Mouse (Mus musculus) midbrain, embryonic 16.5 days (tissue): ENCODE results near the gene Faap100. TPM values are rescaled to one million over a fixed set of nuclear protein-coding genes. Genes with fewer than 3 reads are reported as not detected.

Experiments used
- ATAC-seq: fragments of 200-750 bp; cut with Nextera tagmentation; 2 replicates; pipeline ENCODE4 v1.8.0; 2017; ENCODE audit warnings: moderate TSS enrichment
- H3K27ac ChIP-seq: fragments of 300-500 bp; sonication (generic); 2 replicates; pipeline ENCODE4 v1.5.1; 2014; ENCODE audit warnings: mild to moderate bottlenecking, low read length, mixed read lengths
- H3K27me3 ChIP-seq: fragments of 300-500 bp; sonication (generic); 2 replicates; pipeline ENCODE4 v1.6.1; 2014; ENCODE audit warnings: low read depth, low read length, mixed read lengths; ENCODE audit not compliant: control insufficient read depth, insufficient read depth
- H3K36me3 ChIP-seq: fragments of 300-500 bp; sonication (generic); 2 replicates; pipeline ENCODE4 v1.6.1; 2014; ENCODE audit warnings: mild to moderate bottlenecking, low read length, moderate library complexity, mixed read lengths; ENCODE audit not compliant: control insufficient read depth, insufficient read depth
- H3K4me1 ChIP-seq: fragments of 300-500 bp; sonication (generic); 2 replicates; pipeline ENCODE4 v1.6.1; 2014; ENCODE audit warnings: mild to moderate bottlenecking, low read length, mixed read lengths; ENCODE audit not compliant: control insufficient read depth, insufficient read depth
- H3K4me2 ChIP-seq: fragments of 300-500 bp; sonication (generic); 2 replicates; pipeline ENCODE4 v1.6.1; 2014; ENCODE audit warnings: mild to moderate bottlenecking, low read length, mixed read lengths
- H3K4me3 ChIP-seq: fragments of 300-500 bp; sonication (generic); 2 replicates; pipeline ENCODE4 v1.5.1; 2014; ENCODE audit warnings: low read depth, mild to moderate bottlenecking, low read length, moderate library complexity, mixed read lengths
- H3K9ac ChIP-seq: fragments of 300-500 bp; sonication (generic); 2 replicates; pipeline ENCODE4 v1.6.1; 2014; ENCODE audit warnings: low read depth, low read length, mixed read lengths
- H3K9me3 ChIP-seq: fragments of 300-500 bp; sonication (generic); replicated peaks from 2 replicates; pipeline ENCODE4 v1.6.1; 2014; ENCODE audit warnings: mild to moderate bottlenecking, low read length, mixed read lengths; ENCODE audit not compliant: control insufficient read depth, poor library complexity, severe bottlenecking
- WGBS: fragments of 180-500 bp; shearing (Covaris S2); extraction: QIAGEN DNeasy Blood & Tissue Kit; methylation state at CpG from one replicate; pipeline ENCODE4 v1.1.7; 2014; 5-methylcytosine and 5-hydroxymethylcytosine counted together
- microRNA-seq: library from miRNA; unstranded; fragments of <30 nt; microRNA quantifications from one replicate; pipeline ENCODE4, GENCODE M21; 2017
- polyA plus RNA-seq: library from polyadenylated mRNA; unstranded; fragments of >200 nt; fragmentation: Nextera tagmentation; extraction: Ambion mirVana; gene quantifications from 2 replicates; pipeline ENCODE4 v1.2.1, GENCODE M21; 2015

The Faap100 gene
- polyA plus RNA-seq, 1 experiment from 2014 or later: 126 TPM

DNA sequence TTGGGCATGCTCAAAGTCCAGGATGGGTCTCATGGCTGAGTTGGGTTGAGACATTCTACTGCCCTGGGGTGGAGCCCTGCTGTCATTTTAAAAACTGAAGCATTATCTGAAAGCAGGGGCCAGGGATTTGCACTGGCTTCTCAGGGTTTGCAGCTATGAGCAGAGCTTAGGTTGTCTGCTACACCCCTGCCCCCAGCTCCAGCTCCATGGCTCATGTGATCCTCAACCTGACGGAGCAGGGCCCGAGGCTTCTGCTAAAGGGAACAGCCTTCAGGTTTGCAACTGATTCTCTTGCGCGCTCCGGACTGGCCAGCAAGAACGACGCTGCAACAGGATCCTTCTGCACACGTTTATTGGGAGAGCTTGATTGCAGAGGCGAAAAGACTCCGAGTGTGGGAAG is 58.4 kb downstream of the Faap100 start:
- Histone ChIP-seq H3K4me2 (no peak overlapping the region), H3K4me1 (peaks cover 15% of the 10 kb centered on the region), H3K9me3 (no peaks in the 10 kb centered on the region), H3K9ac (no peak overlapping the region), H3K4me3 (no peak overlapping the region), H3K27ac (no peak overlapping the region), H3K36me3 (no peaks in the 10 kb centered on the region), H3K27me3 (no peaks in the 10 kb centered on the region)
- 97% methylated on average over 10 of the region's 10 CpGs for WGBS
- no peak for ATAC-seq

DNA sequence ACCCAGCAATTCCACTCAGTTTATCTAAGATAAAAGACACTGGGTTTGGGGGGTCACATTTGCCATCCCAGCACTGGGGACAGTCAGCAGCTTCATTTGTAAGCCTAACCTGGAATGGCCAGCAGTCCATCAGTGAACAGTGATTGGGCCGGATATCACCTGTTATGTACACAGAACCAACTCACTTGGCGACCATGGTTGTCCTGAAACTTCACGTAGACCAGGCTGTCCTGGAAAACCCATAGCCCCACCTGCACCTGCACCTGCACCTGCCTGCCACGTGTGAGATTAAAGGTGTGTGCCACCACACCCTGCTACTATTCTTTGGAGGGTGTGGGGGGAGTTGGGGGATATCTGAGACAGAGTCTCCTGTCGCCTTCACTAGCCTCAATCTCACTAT is 59.3 kb downstream of the Faap100 start:
- Histone ChIP-seq H3K27me3 (no peaks in the 10 kb centered on the region), H3K4me3 (no peak overlapping the region), H3K36me3 (no peaks in the 10 kb centered on the region), H3K9ac (no peak overlapping the region), H3K4me1 (peaks cover 23% of the 10 kb centered on the region), H3K4me2 (no peak overlapping the region), H3K9me3 (no peaks in the 10 kb centered on the region), H3K27ac (no peak overlapping the region)
- no peak for ATAC-seq
- WGBS: 92% methylated on average over 5 of the region's 5 CpGs

Small RNA genes within 50 kb of the gene (microRNA-seq; reads per million reads assigned to microRNA genes)
- not detected for gene Gm23419
- 2.2 reads per million, percentile 8 among the genes with 10 or more reads in this experiment for gene Mir6935

Other genes with a start within 250 kb of the Faap100 start
- 118 TPM in 2 replicates for gene Slc38a10, start 227.4 kb downstream of the Faap100 start, polyA plus RNA-seq
- gene Bahcc1, start 145.8 kb downstream of the Faap100 start, polyA plus RNA-seq: 9.7 and 13.7 TPM in 2 replicates
- gene Actg1, start 30.2 kb downstream of the Faap100 start, polyA plus RNA-seq: 4,277 and 4,299 TPM in 2 replicates
- gene Fscn2, start 17.2 kb downstream of the Faap100 start, polyA plus RNA-seq: 1.2 and 1.3 TPM in 2 replicates
- gene Nploc4, start 58.9 kb upstream of the Faap100 start, polyA plus RNA-seq: 28.7 and 30.4 TPM in 2 replicates
- gene Tspan10, start 63.9 kb upstream of the Faap100 start, polyA plus RNA-seq: not detected in 2 replicates
- 0.34 and 0.36 TPM in 2 replicates for gene Pde6g, start 74.7 kb upstream of the Faap100 start, polyA plus RNA-seq
- gene Oxld1, start 79.3 kb upstream of the Faap100 start, polyA plus RNA-seq: 10.9 and 11.7 TPM in 2 replicates
- gene Ccdc137, start 79.4 kb upstream of the Faap100 start, polyA plus RNA-seq: 25.4 and 28.2 TPM in 2 replicates
- gene Arl16, start 88.8 kb upstream of the Faap100 start, polyA plus RNA-seq: 51.5 and 58.7 TPM in 2 replicates
- gene Mrpl12, start 105.8 kb upstream of the Faap100 start, polyA plus RNA-seq: 118 and 130 TPM in 2 replicates
- 23.1 and 24.8 TPM in 2 replicates for gene Slc25a10, start 113.1 kb upstream of the Faap100 start, polyA plus RNA-seq
- gene Gcgr, start 151.9 kb upstream of the Faap100 start, polyA plus RNA-seq: 0.13 and 0.31 TPM in 2 replicates
- 232 and 233 TPM in 2 replicates for gene Mcrip1, start 171.0 kb upstream of the Faap100 start, polyA plus RNA-seq
- gene Ppp1r27, start 172.4 kb upstream of the Faap100 start, polyA plus RNA-seq: not detected in 2 replicates
- gene P4hb, start 194.5 kb upstream of the Faap100 start, polyA plus RNA-seq: 233 and 257 TPM in 2 replicates
- 439 and 443 TPM in 2 replicates for gene Arhgdia, start 202.9 kb upstream of the Faap100 start, polyA plus RNA-seq
- gene Alyref, start 219.6 kb upstream of the Faap100 start, polyA plus RNA-seq: 194 and 223 TPM in 2 replicates
- gene Anapc11, start 219.7 kb upstream of the Faap100 start, polyA plus RNA-seq: 189 and 196 TPM in 2 replicates
- gene Npb, start 229.7 kb upstream of the Faap100 start, polyA plus RNA-seq: not detected in 2 replicates
- 218 and 239 TPM in 2 replicates for gene Pcyt2, start 239.2 kb upstream of the Faap100 start, polyA plus RNA-seq
- gene Sirt7, start 246.5 kb upstream of the Faap100 start, polyA plus RNA-seq: 39.3 and 46.2 TPM in 2 replicates